Mouse (Mus musculus) testis, adult 2 months (tissue): ENCODE measurements around the gene Nubp2.

ENCODE experiments used
- CTCF ChIP-seq: fragments of 200-500 bp; IDR thresholded peaks from 2 replicates; pipeline ENCODE4 v1.5.1; 2012; ENCODE audit warnings: low read depth, mild to moderate bottlenecking, inconsistent platforms, low read length, moderate library complexity; ENCODE audit not compliant: control insufficient read depth, insufficient read depth, insufficient replicate concordance
- POLR2A ChIP-seq: fragments of 200-500 bp; IDR thresholded peaks from 2 replicates; pipeline ENCODE4 v1.6.1; 2012; ENCODE audit warnings: low read depth, mild to moderate bottlenecking, inconsistent platforms, low read length, moderate library complexity; ENCODE audit not compliant: control insufficient read depth

DNA sequence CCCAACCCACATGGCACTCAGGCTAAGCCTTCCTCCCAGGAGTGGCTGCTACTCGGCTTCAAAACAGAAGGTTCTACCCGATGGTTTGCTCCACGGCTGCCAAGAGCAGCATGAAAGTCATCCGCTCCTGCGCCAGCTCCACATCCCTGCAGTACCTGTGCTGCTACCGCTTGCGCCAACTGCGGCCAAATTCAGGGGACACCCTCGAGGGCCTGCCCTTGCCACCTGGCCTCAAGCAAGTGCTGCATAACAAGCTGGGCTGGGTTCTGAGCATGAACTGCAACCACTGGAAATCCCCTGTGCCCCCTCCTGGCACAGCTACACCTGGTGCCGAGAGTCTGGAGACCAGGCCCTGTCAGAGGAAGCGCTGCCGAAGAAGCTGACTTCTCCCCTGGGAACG lies 5.2 kb upstream of the Nubp2 start:
- TF ChIP-seq CTCF (no peak), POLR2A (no peak)
